Mouse (Mus musculus): ENCODE data around the gene Arhgef28. TPM values are rescaled to one million over a fixed set of nuclear protein-coding genes. Genes with fewer than 3 reads are reported as not detected.

Gene Arhgef28
- polyA plus RNA-seq (2012; rRNA removed) = 8.2 and 9.7 TPM in 2 replicates

DNA sequence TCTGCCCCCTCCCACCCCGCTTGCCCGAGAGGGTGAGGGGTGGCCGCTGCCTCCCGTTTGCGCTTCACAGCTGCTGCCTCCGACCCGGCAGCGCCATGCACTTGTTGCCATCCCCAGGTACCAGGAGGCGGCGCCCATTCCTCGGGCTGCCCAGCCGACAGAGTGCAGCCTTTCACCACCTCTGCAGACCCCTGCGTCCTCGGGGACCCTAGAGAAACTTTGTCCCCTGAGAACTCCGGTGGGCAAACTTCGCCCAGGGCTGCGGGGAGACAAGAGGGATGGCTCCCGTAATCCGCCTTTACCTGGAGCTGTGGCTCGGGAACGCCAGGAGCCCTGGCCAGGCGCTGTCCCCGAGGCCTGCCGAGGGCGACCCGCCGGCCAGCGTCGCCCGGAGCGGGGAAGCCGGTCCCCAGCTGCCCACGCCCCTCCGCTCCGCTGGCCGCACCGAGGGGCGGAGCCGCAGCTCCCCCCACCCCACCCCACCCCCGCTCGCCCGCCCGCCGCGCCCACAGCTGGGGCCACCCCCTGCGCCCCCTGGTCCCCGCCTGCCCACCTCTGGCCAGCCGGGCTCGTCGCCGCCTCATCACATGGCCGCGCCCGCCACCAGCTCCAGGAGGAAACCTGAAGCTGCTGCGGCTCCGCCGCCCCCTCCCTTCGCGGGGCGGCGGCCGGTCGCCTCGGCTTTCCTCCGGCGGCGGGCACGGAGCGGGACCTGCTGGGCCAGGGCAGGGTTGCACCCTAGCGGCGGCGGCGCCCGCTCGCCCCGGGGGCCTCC is at the start of gene Arhgef28:
TSS of gene Arhgef28 (minus strand) at position 669 of the 775 bp plus-strand sequence.

Other genes starting within 250 kb of the Arhgef28 start
- gene Utp15, start 56.6 kb upstream of the Arhgef28 start, polyA plus RNA-seq (2012; rRNA removed) = 19.8 and 21.4 TPM in 2 replicates
- 84.2 and 97.3 TPM in 2 replicates for gene Ankra2, start 56.6 kb upstream of the Arhgef28 start, polyA plus RNA-seq (2012; rRNA removed)
- gene Gm21976, start 73.4 kb upstream of the Arhgef28 start, polyA plus RNA-seq (2012; rRNA removed) = not detected in 2 replicates
- 744 and 847 TPM in 2 replicates for gene Btf3, start 110.6 kb upstream of the Arhgef28 start, polyA plus RNA-seq (2012; rRNA removed)
- gene Foxd1, start 147.8 kb upstream of the Arhgef28 start, polyA plus RNA-seq (2012; rRNA removed) = 3.8 and 8.0 TPM in 2 replicates

Data from central nervous system, embryonic 14 days (tissue).